Mouse (Mus musculus): ENCODE results near the gene Tmem259. TPM values are rescaled to one million over a fixed set of nuclear protein-coding genes. Genes with fewer than 3 reads are reported as not detected.
A peak's percentile ranks its signal among the peaks of the same experiment; 100 is the strongest.

Tmem259 gene
- polyA plus RNA-seq, 1 experiment, result 102 TPM

DNA sequence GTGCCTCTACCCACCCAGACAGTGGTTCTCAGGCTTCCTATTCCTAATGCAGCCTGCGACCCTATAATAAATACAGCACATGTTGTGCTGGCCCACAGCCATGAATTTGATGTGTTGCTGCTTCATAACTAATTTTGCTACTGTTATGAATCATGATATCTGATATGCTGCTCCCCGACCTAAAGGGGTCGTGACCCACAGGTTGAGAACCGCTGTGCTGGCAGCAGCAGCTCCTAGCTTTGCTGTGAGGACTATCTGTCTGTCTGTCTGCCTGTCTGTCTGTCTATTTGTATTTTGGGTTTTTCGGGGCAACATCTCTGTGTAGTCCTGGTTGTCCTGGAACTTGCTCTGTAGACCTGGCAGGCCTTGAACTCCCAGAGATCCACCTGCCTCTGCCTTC is 39.6 kb upstream of the Tmem259 start:
- no peak overlapping the region for H3K4me3 ChIP-seq (ENCODE audit: insufficient read depth, poor library complexity, severe bottlenecking)
- TF ChIP-seq MYOG (IDR thresholded peaks at IDR 0.05; ENCODE audit: control insufficient read depth, extremely low read depth, insufficient read length) (no peak), MAX (IDR thresholded peaks at IDR 0.05) (peak; percentile 63)

GRCm38 (mm10) chr10:80022806-80023205 is 38.7 kb upstream of the Tmem259 start:
- Histone ChIP-seq H3ac (ENCODE audit: control insufficient read depth, insufficient read length, low read depth) (no peak overlapping the region), H3K36me3 (ENCODE audit: control insufficient read depth, insufficient read depth) (no peaks in the 10 kb centered on the region), H3K79me2 (ENCODE audit: control insufficient read depth, insufficient read depth) (no peaks in the 10 kb centered on the region), H3K79me3 (ENCODE audit: low read depth) (no peaks in the 10 kb centered on the region), H3K27me3 (ENCODE audit: control insufficient read depth, insufficient read depth, insufficient read length) (no peaks in the 10 kb centered on the region), H3K4me3 (ENCODE audit: insufficient read depth, poor library complexity, severe bottlenecking) (no peak overlapping the region)
- TF ChIP-seq USF1 (IDR thresholded peaks at IDR 0.05; ENCODE audit: low read depth) (no peak), MAX (IDR thresholded peaks at IDR 0.05) (no peak), MYOG (IDR thresholded peaks at IDR 0.05; ENCODE audit: control insufficient read depth, extremely low read depth, insufficient read length) (no peak), CEBPB (IDR thresholded peaks at IDR 0.05; ENCODE audit: low read depth) (no peak), FOSL1 (IDR thresholded peaks at IDR 0.05; ENCODE audit: insufficient read depth, low read length, poor library complexity, severe bottlenecking) (no peak), MYOD1 (IDR thresholded peaks at IDR 0.05; ENCODE audit: control insufficient read depth, insufficient read length, low read depth) (no peak), CTCF (IDR thresholded peaks at IDR 0.05; ENCODE audit: control insufficient read depth, insufficient read depth, insufficient read length) (no peak)

More for the DNA sequence above, 39.6 kb upstream of the Tmem259 start:
- Histone ChIP-seq H3K79me3 (ENCODE audit: low read depth) (no peaks in the 10 kb centered on the region), H3ac (ENCODE audit: control insufficient read depth, insufficient read length, low read depth) (no peak overlapping the region), H3K36me3 (ENCODE audit: control insufficient read depth, insufficient read depth) (no peaks in the 10 kb centered on the region), H3K27me3 (ENCODE audit: control insufficient read depth, insufficient read depth, insufficient read length) (no peaks in the 10 kb centered on the region), H3K79me2 (ENCODE audit: control insufficient read depth, insufficient read depth) (no peaks in the 10 kb centered on the region)

- TF ChIP-seq MYOG (IDR thresholded peaks at IDR 0.05; ENCODE audit: control insufficient read depth, extremely low read depth, insufficient read length) (no peak), FOSL1 (IDR thresholded peaks at IDR 0.05; ENCODE audit: insufficient read depth, low read length, poor library complexity, severe bottlenecking) (no peak), CEBPB (IDR thresholded peaks at IDR 0.05; ENCODE audit: low read depth) (no peak), CTCF (IDR thresholded peaks at IDR 0.05; ENCODE audit: control insufficient read depth, insufficient read depth, insufficient read length) (no peak), MAX (IDR thresholded peaks at IDR 0.05) (no peak)
- no peaks in the 10 kb centered on the region for H3K79me3 ChIP-seq (ENCODE audit: low read depth)
- no peak overlapping the region for H3K4me3 ChIP-seq (ENCODE audit: insufficient read depth, poor library complexity, severe bottlenecking)
- no peak overlapping the region for H3ac ChIP-seq (ENCODE audit: control insufficient read depth, insufficient read length, low read depth)
- no peaks in the 10 kb centered on the region for H3K27me3 ChIP-seq (ENCODE audit: control insufficient read depth, insufficient read depth, insufficient read length)
- no peaks in the 10 kb centered on the region for H3K36me3 ChIP-seq (ENCODE audit: control insufficient read depth, insufficient read depth)
- no peaks in the 10 kb centered on the region for H3K79me2 ChIP-seq (ENCODE audit: control insufficient read depth, insufficient read depth)
These were observed 38.0 kb upstream of the Tmem259 start for GRCm38 (mm10) chr10:80022164-80022563.

DNA sequence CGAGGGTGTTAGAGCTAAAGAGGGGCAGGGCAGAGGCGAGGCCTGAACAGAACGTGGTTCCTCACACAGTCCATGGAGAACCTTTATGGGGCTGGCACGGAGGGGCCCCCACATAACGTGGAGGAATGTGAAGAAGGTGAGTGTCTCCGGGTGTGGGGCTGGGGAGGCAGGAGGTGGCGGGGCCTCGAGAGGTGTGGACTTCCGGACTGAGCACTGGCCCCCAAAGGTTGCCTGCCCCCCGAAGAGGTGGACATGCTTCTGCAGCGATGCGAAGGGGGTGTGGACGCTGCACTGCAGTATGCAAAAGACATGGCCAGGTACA is 37.2 kb upstream of the Tmem259 start:
- H3K4me3 ChIP-seq (ENCODE audit: insufficient read depth, poor library complexity, severe bottlenecking), result no peak overlapping the region
- H3K79me2 ChIP-seq (ENCODE audit: control insufficient read depth, insufficient read depth), result no peaks in the 10 kb centered on the region
- H3K27me3 ChIP-seq (ENCODE audit: control insufficient read depth, insufficient read depth, insufficient read length), result no peaks in the 10 kb centered on the region
- no peak overlapping the region for H3ac ChIP-seq (ENCODE audit: control insufficient read depth, insufficient read length, low read depth)
- TF ChIP-seq FOSL1 (IDR thresholded peaks at IDR 0.05; ENCODE audit: insufficient read depth, low read length, poor library complexity, severe bottlenecking) (no peak), MAX (IDR thresholded peaks at IDR 0.05) (no peak), MYOG (IDR thresholded peaks at IDR 0.05; ENCODE audit: control insufficient read depth, extremely low read depth, insufficient read length) (no peak), CEBPB (IDR thresholded peaks at IDR 0.05; ENCODE audit: low read depth) (no peak), USF1 (IDR thresholded peaks at IDR 0.05; ENCODE audit: low read depth) (no peak), CTCF (IDR thresholded peaks at IDR 0.05; ENCODE audit: control insufficient read depth, insufficient read depth, insufficient read length) (no peak), MYOD1 (IDR thresholded peaks at IDR 0.05; ENCODE audit: control insufficient read depth, insufficient read length, low read depth) (no peak)
- H3K36me3 ChIP-seq (ENCODE audit: control insufficient read depth, insufficient read depth), result no peaks in the 10 kb centered on the region
- H3K79me3 ChIP-seq (ENCODE audit: low read depth), result no peaks in the 10 kb centered on the region

DNA sequence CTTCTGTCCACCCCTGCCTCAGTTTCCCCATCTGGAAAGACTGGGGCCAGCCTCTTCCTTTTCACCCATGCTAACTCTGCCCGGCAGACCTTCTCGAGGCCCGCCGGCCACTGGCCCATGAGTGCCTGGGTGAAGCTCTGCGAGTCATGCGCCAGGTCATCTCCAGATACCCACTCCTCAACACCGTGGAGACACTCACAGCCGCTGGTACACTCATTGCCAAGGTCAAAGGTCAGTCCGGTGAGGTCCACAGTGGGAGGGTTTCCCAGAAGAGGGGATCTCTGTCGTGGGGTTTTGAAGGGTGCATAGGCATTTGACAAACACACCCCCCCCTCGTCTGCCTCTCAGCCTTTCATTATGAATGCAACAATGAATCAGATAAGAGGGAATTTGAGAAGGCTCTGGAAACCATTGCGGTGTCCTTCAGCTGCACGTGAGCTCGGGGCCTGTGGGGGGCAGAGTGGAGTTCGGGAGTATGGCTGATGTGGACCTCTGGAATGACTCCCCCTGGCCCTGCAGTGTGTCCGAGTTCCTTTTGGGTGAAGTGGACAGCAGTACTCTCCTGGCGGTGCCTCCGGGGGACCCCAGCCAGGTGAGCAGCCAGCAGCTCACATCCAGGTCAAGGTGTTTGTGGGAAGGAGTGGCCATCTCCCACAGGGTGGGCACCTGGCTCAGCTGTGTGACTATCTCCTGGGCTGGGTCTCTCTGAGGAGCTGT is 36.6 kb upstream of the Tmem259 start:
- TF ChIP-seq USF1 (IDR thresholded peaks at IDR 0.05; ENCODE audit: low read depth) (no peak), MYOD1 (IDR thresholded peaks at IDR 0.05; ENCODE audit: control insufficient read depth, insufficient read length, low read depth) (no peak), CTCF (IDR thresholded peaks at IDR 0.05; ENCODE audit: control insufficient read depth, insufficient read depth, insufficient read length) (no peak), FOSL1 (IDR thresholded peaks at IDR 0.05; ENCODE audit: insufficient read depth, low read length, poor library complexity, severe bottlenecking) (no peak), MYOG (IDR thresholded peaks at IDR 0.05; ENCODE audit: control insufficient read depth, extremely low read depth, insufficient read length) (no peak), MAX (IDR thresholded peaks at IDR 0.05) (no peak), CEBPB (IDR thresholded peaks at IDR 0.05; ENCODE audit: low read depth) (no peak)
- Histone ChIP-seq H3K4me3 (ENCODE audit: insufficient read depth, poor library complexity, severe bottlenecking) (no peak overlapping the region), H3K27me3 (ENCODE audit: control insufficient read depth, insufficient read depth, insufficient read length) (no peaks in the 10 kb centered on the region), H3ac (ENCODE audit: control insufficient read depth, insufficient read length, low read depth) (no peak overlapping the region), H3K79me3 (ENCODE audit: low read depth) (no peaks in the 10 kb centered on the region), H3K36me3 (ENCODE audit: control insufficient read depth, insufficient read depth) (no peaks in the 10 kb centered on the region), H3K79me2 (ENCODE audit: control insufficient read depth, insufficient read depth) (no peaks in the 10 kb centered on the region)

DNA sequence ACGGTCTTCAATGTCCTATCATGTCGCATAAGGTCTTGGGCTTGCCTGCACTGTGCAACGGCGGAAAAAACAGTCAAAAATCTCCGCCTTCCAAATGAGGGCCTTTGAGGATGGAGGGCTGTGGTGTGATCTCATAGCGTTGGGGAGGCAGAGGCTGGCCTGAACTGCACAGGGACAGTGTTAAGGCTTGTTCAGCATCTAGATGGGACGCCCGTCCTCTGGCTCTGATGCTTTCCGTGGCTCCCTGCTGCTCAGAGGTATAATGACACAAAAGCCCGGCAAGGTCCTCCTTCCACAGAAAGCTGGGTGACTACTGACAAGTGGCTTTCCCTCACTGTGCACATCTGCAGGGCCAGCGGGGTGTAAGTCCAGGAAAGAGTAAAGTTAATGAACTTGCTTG is 36.1 kb upstream of the Tmem259 start:
- TF ChIP-seq MAX (IDR thresholded peaks at IDR 0.05) (no peak), USF1 (IDR thresholded peaks at IDR 0.05; ENCODE audit: low read depth) (no peak), CEBPB (IDR thresholded peaks at IDR 0.05; ENCODE audit: low read depth) (no peak), FOSL1 (IDR thresholded peaks at IDR 0.05; ENCODE audit: insufficient read depth, low read length, poor library complexity, severe bottlenecking) (no peak), MYOD1 (IDR thresholded peaks at IDR 0.05; ENCODE audit: control insufficient read depth, insufficient read length, low read depth) (no peak), MYOG (IDR thresholded peaks at IDR 0.05; ENCODE audit: control insufficient read depth, extremely low read depth, insufficient read length) (no peak), CTCF (IDR thresholded peaks at IDR 0.05; ENCODE audit: control insufficient read depth, insufficient read depth, insufficient read length) (no peak)
- Histone ChIP-seq H3K36me3 (ENCODE audit: control insufficient read depth, insufficient read depth) (peaks cover 4% of the 10 kb centered on the region), H3K79me3 (ENCODE audit: low read depth) (no peaks in the 10 kb centered on the region), H3K27me3 (ENCODE audit: control insufficient read depth, insufficient read depth, insufficient read length) (no peaks in the 10 kb centered on the region), H3ac (ENCODE audit: control insufficient read depth, insufficient read length, low read depth) (no peak overlapping the region), H3K79me2 (ENCODE audit: control insufficient read depth, insufficient read depth) (no peaks in the 10 kb centered on the region), H3K4me3 (ENCODE audit: insufficient read depth, poor library complexity, severe bottlenecking) (no peak overlapping the region)

Measured in C2C12 (cell line).